Mouse (Mus musculus) intestine, postnatal 0 days (tissue): ENCODE results near the gene Syne1. TPM values are rescaled to one million over a fixed set of nuclear protein-coding genes. Genes with fewer than 3 reads are reported as not detected.

Experiments
- ATAC-seq: fragments of 200-750 bp; cut with Nextera tagmentation; 2 replicates; pipeline ENCODE4 v1.8.0; 2017; ENCODE audit warnings: mild to moderate bottlenecking, moderate TSS enrichment, moderate library complexity
- H3K27ac ChIP-seq: fragments of 300-500 bp; sonication (generic); 2 replicates; pipeline ENCODE4 v1.5.1; 2014; ENCODE audit warnings: mild to moderate bottlenecking, low read depth, low read length, moderate library complexity
- H3K27me3 ChIP-seq: fragments of 300-500 bp; sonication (generic); replicated peaks from 2 replicates; pipeline ENCODE4 v1.6.1; 2014; ENCODE audit warnings: low read length, mixed read lengths; ENCODE audit not compliant: control insufficient read depth, insufficient read depth
- H3K36me3 ChIP-seq: fragments of 300-500 bp; sonication (generic); 2 replicates; pipeline ENCODE4 v1.6.1; 2014; ENCODE audit warnings: mild to moderate bottlenecking, moderate library complexity; ENCODE audit not compliant: control insufficient read depth, insufficient read depth
- H3K4me1 ChIP-seq: fragments of 300-500 bp; sonication (generic); replicated peaks from 2 replicates; pipeline ENCODE4 v1.6.1; 2014; ENCODE audit warnings: antibody characterized with exemption, low read length, mixed read lengths; ENCODE audit not compliant: control insufficient read depth, insufficient read depth
- H3K4me2 ChIP-seq: fragments of 300-500 bp; sonication (generic); replicated peaks from 2 replicates; pipeline ENCODE4 v1.6.1; 2014; ENCODE audit warnings: low read depth, mild to moderate bottlenecking, moderate library complexity
- H3K4me3 ChIP-seq: fragments of 300-500 bp; sonication (generic); 2 replicates; pipeline ENCODE4 v1.5.1; 2014; ENCODE audit warnings: low read depth, low read length
- H3K9ac ChIP-seq: fragments of 300-500 bp; sonication (generic); 2 replicates; pipeline ENCODE4 v1.6.1; 2014; ENCODE audit warnings: mild to moderate bottlenecking, low read depth, low read length
- H3K9me3 ChIP-seq: fragments of 300-500 bp; sonication (generic); 2 replicates; pipeline ENCODE4 v1.6.1; 2016; ENCODE audit warnings: mixed run types; ENCODE audit not compliant: control insufficient read depth
- CTCF ChIP-seq: sonication (generic); IDR thresholded peaks from 2 replicates; pipeline ENCODE4 v1.5.1; 2016; ENCODE audit warnings: low read depth, mild to moderate bottlenecking, control low read depth, antibody characterized with exemption, moderate library complexity
- WGBS: fragments of 180-500 bp; shearing (Covaris S2); extraction: QIAGEN DNeasy Blood & Tissue Kit; methylation state at CpG from one replicate; pipeline ENCODE4 v1.1.7; 2014; 5-methylcytosine and 5-hydroxymethylcytosine counted together
- polyA plus RNA-seq: library from polyadenylated mRNA; unstranded; fragments of >200 nt; fragmentation: Nextera tagmentation; extraction: Ambion mirVana; gene quantifications from 2 replicates; pipeline ENCODE4 v1.2.1, GENCODE M21; 2015

Gene Syne1
- polyA plus RNA-seq, 1 experiment from 2014 or later: 4.3 TPM

GRCm38 (mm10) chr10:5176371-5176770 is 374.9 kb downstream of the Syne1 start:
- Histone ChIP-seq H3K27ac (no peak overlapping the region), H3K27me3 (no peaks in the 10 kb centered on the region), H3K36me3 (peaks cover 19% of the 10 kb centered on the region), H3K4me3 (no peak overlapping the region), H3K4me1 (no peaks in the 10 kb centered on the region), H3K4me2 (no peak overlapping the region), H3K9ac (no peak overlapping the region), H3K9me3 (no peaks in the 10 kb centered on the region)
- ATAC-seq: no peak
- 55% methylated on average over 2 of the region's 2 CpGs for WGBS
- TF ChIP-seq CTCF: no peak

GRCm38 (mm10) chr10:5170425-5170824 is 380.9 kb downstream of the Syne1 start:
- H3K4me3 ChIP-seq: no peak overlapping the region
- H3K4me2 ChIP-seq: no peak overlapping the region
- no peak overlapping the region for H3K9ac ChIP-seq
- WGBS: 80% methylated on average over 1 of the region's 1 CpGs
- H3K9me3 ChIP-seq: no peaks in the 10 kb centered on the region
- H3K4me1 ChIP-seq: no peaks in the 10 kb centered on the region
- peak; percentile 52 for TF ChIP-seq CTCF
- H3K36me3 ChIP-seq: peaks cover 18% of the 10 kb centered on the region
- no peaks in the 10 kb centered on the region for H3K27me3 ChIP-seq
- no peak for ATAC-seq
- H3K27ac ChIP-seq: no peak overlapping the region

GRCm38 (mm10) chr10:5167481-5167880 is 383.8 kb downstream of the Syne1 start:
- Histone ChIP-seq H3K27ac (no peak overlapping the region), H3K9me3 (no peaks in the 10 kb centered on the region), H3K36me3 (peaks cover 4% of the 10 kb centered on the region; the same call in 1 of the 2 replicates), H3K27me3 (no peaks in the 10 kb centered on the region), H3K4me2 (no peak overlapping the region), H3K4me1 (no peaks in the 10 kb centered on the region), H3K4me3 (no peak overlapping the region), H3K9ac (no peak overlapping the region)
- no peak for TF ChIP-seq CTCF
- ATAC-seq: no peak
- 66% methylated on average over 3 of the region's 3 CpGs for WGBS

- Histone ChIP-seq H3K27ac (no peak overlapping the region), H3K4me3 (no peak overlapping the region), H3K4me2 (peak overlapping the region; percentile 30; the same call in 1 of the 2 replicates), H3K9me3 (no peaks in the 10 kb centered on the region), H3K36me3 (peaks cover 2% of the 10 kb centered on the region; the same call in 1 of the 2 replicates), H3K27me3 (no peaks in the 10 kb centered on the region), H3K9ac (no peak overlapping the region), H3K4me1 (no peaks in the 10 kb centered on the region)
- WGBS: 41% methylated on average over 5 of the region's 5 CpGs
- TF ChIP-seq CTCF: no peak
- ATAC-seq: no peak
Observed at GRCm38 (mm10) chr10:5165439-5165838, 385.8 kb downstream of the Syne1 start.

GRCm38 (mm10) chr10:5163770-5164169 is 387.5 kb downstream of the Syne1 start:
- TF ChIP-seq CTCF: no peak
- no peak for ATAC-seq
- Histone ChIP-seq H3K4me1 (no peaks in the 10 kb centered on the region), H3K4me3 (no peak overlapping the region), H3K36me3 (no peaks in the 10 kb centered on the region; the same call in 1 of the 2 replicates), H3K9me3 (no peaks in the 10 kb centered on the region), H3K27me3 (no peaks in the 10 kb centered on the region), H3K4me2 (no peak overlapping the region), H3K27ac (no peak overlapping the region), H3K9ac (no peak overlapping the region)
- WGBS: 54% methylated on average over 6 of the region's 6 CpGs

GRCm38 (mm10) chr10:5163286-5163685 is 388.0 kb downstream of the Syne1 start:
- no peaks in the 10 kb centered on the region for H3K4me1 ChIP-seq
- H3K4me3 ChIP-seq: no peak overlapping the region
- no peaks in the 10 kb centered on the region; the same call in 1 of the 2 replicates for H3K36me3 ChIP-seq
- H3K9ac ChIP-seq: no peak overlapping the region
- no peaks in the 10 kb centered on the region for H3K27me3 ChIP-seq
- H3K27ac ChIP-seq: no peak overlapping the region
- TF ChIP-seq CTCF: no peak
- no peaks in the 10 kb centered on the region for H3K9me3 ChIP-seq
- 80% methylated on average over 3 of the region's 3 CpGs for WGBS
- ATAC-seq: no peak
- no peak overlapping the region for H3K4me2 ChIP-seq

GRCm38 (mm10) chr10:5161394-5161872 is 389.8 kb downstream of the Syne1 start:
- no peaks in the 10 kb centered on the region for H3K4me1 ChIP-seq
- no peak overlapping the region for H3K4me2 ChIP-seq
- no peaks in the 10 kb centered on the region for H3K27me3 ChIP-seq
- no peak for ATAC-seq
- TF ChIP-seq CTCF: peak; percentile 73
- H3K9ac ChIP-seq: no peak overlapping the region
- H3K27ac ChIP-seq: no peak overlapping the region
- no peak overlapping the region for H3K4me3 ChIP-seq
- 57% methylated on average over 12 of the region's 12 CpGs for WGBS
- H3K9me3 ChIP-seq: no peaks in the 10 kb centered on the region
- H3K36me3 ChIP-seq: no peaks in the 10 kb centered on the region; the same call in 1 of the 2 replicates
